Mouse (Mus musculus) cortical plate, adult 2 months (tissue): ENCODE measurements around the gene Slc19a3.

Source experiments
- CTCF ChIP-seq: fragments of 200-500 bp; IDR thresholded peaks from 2 replicates; pipeline ENCODE4 v1.5.1; 2011; ENCODE audit warnings: mild to moderate bottlenecking, control low read depth, low read length; ENCODE audit not compliant: insufficient read depth; ENCODE audit errors: extremely low read depth
- POLR2A ChIP-seq: fragments of 200-500 bp; IDR thresholded peaks from 2 replicates; pipeline ENCODE4 v1.6.1; 2011; ENCODE audit warnings: mild to moderate bottlenecking, low read length, control low read depth; ENCODE audit not compliant: insufficient read depth; ENCODE audit errors: extremely low read depth

DNA sequence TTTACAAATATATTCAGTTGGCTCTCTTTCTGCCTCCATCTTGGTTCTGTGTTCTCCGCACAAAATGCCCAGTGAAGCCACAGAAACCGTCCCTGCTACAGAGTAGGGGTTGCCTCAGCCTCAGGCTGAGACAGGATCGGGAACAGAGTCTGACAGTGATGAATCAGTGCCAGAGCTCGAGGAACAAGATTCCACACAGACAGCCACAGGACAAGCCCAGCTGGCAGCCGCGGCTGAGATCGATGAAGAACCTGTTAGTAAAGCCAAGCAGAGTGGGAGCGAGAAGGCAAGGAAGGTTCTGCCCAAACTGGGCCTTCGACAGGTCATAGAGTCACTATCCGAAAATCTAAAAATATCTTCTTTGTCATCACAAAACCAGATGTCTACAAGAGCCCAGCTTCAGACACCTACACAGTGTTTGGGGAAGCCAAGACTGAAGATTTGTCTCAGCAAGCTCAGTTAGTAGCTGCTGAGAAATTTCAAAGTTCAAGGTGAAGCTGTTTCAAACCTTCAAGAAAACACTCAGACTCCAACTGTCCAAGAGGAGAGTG is 22.8 kb downstream of the Slc19a3 start:
- TF ChIP-seq POLR2A (no peak), CTCF (no peak)
